Mouse (Mus musculus) adrenal gland, postnatal 14 days (tissue): ENCODE results near the gene CN725425. TPM values are rescaled to one million over a fixed set of nuclear protein-coding genes. Genes with fewer than 3 reads are reported as not detected.

Source experiments
- total RNA-seq: library from RNA; stranded (reverse); gene quantifications from 2 replicates; pipeline ENCODE4 v1.2.3, GENCODE M21; 2021

The CN725425 gene
- total RNA-seq, 1 experiment from 2014 or later: not detected

Other genes with a start within 250 kb of the CN725425 start
- 19.5 and 21.6 TPM in 2 replicates for gene Kif21a, start 149.5 kb upstream of the CN725425 start, total RNA-seq
- gene Abcd2, start 7.7 kb upstream of the CN725425 start, total RNA-seq: 5.7 and 13.3 TPM in 2 replicates